Mouse (Mus musculus) bone marrow, adult 2 months (tissue): ENCODE measurements around the gene Acap2.
A peak's percentile ranks its signal among the peaks of the same experiment; 100 is the strongest.

Experiments
- CTCF ChIP-seq: fragments of 200-500 bp; IDR thresholded peaks from 2 replicates; pipeline ENCODE4 v1.5.1; 2011; ENCODE audit warnings: low read length, control low read depth; ENCODE audit not compliant: control insufficient read depth, insufficient read depth
- POLR2A ChIP-seq: fragments of 200-500 bp; IDR thresholded peaks from 2 replicates; pipeline ENCODE4 v1.6.1; 2011; ENCODE audit warnings: low read depth, mild to moderate bottlenecking, control low read depth, low read length, borderline replicate concordance; ENCODE audit not compliant: control insufficient read depth

DNA sequence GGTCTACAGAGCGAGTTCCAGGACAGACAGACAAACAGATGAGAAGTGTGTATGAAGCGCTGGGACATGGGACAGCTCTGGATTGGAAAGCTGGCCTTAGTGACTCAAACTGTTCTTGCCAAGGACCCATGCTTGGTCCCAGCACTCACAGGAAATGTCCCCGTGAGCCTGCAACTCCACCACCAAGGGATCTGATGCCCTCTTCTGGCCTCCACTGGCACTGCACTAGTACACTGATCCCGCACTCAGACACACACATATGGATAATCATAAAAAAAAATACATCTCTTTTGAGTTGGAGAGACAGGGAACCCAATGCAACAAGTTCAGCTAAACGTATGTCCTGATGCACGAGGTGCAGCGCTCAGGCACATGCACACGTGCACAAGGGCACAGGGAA, 30.7 kb downstream of the Acap2 start:
- TF ChIP-seq CTCF (peak; percentile 55), POLR2A (no peak)
